ENCODE assay signal across 9 mouse cellular contexts in genomic region chr1:176997254-176997653, GRCm38 (mm10).
A peak's percentile ranks its signal among the peaks of the same experiment; 100 is the strongest.
DNase-seq lines count a peak whose midpoint lies in the region; ATAC-seq and TF ChIP-seq lines count a peak whose summit lies in the region.
"Had no signal": no experiment of that assay in that cellular context is flagged by ENCODE, and none has a peak within 500 bp of the region (broad histone marks: within the 10 kb centered on the region; RNA-seq: fewer than 3 reads in every experiment).

No protein-coding gene starts in this region.

- no peaks in the 10 kb centered on the region for H3K27me3 ChIP-seq in heart, postnatal 0 days (ENCODE audit: control insufficient read depth, insufficient read depth, low read length)
- no peaks in the 10 kb centered on the region for H3K27me3 ChIP-seq in MEL (ENCODE audit: control insufficient read depth in 1 of 2, insufficient read depth in 2 of 2, low read length in 2 of 2)
- H3K27me3 ChIP-seq in forebrain, embryonic 16.5 days (replicated peaks; ENCODE audit: control insufficient read depth, insufficient read depth, low read length), result no peaks in the 10 kb centered on the region
- H3K27me3 ChIP-seq in liver, embryonic 15.5 days, result no peaks in the 10 kb centered on the region
- no peaks in the 10 kb centered on the region for H3K27me3 ChIP-seq in lung, postnatal 0 days (replicated peaks; ENCODE audit: insufficient read depth, low read length)

- no peak overlapping the region for H3K4me3 ChIP-seq in heart, postnatal 0 days (ENCODE audit: low read depth, low read length)
- H3K4me3 ChIP-seq in MEL (ENCODE audit: control insufficient read depth in 1 of 2, insufficient read depth in 1 of 2, low read depth in 2 of 2, low read length in 2 of 2), result peak overlapping the region; percentile 64 to 80
- no peak overlapping the region; the same call in 1 of the 2 replicates for H3K4me3 ChIP-seq in forebrain, embryonic 16.5 days (replicated peaks; ENCODE audit: low read length)
- H3K4me3 ChIP-seq in liver, embryonic 15.5 days (replicated peaks), result no peak overlapping the region
- H3K4me3 ChIP-seq in lung, postnatal 0 days (ENCODE audit: low read depth, low read length), result no peak overlapping the region
- H3K4me3 ChIP-seq: limb, embryonic 13.5 days had no signal

- H3K27ac ChIP-seq in heart, postnatal 0 days (ENCODE audit: low read depth), result no peak overlapping the region
- H3K27ac ChIP-seq in MEL (ENCODE audit: control insufficient read depth, low read depth, low read length), result peak overlapping the region; percentile 100
- peak overlapping the region; percentile 99 for H3K27ac ChIP-seq in forebrain, embryonic 16.5 days (ENCODE audit: low read length)
- no peak overlapping the region for H3K27ac ChIP-seq in liver, embryonic 15.5 days (replicated peaks)
- H3K27ac ChIP-seq in lung, postnatal 0 days (ENCODE audit: low read length), result no peak overlapping the region

- no peaks in the 10 kb centered on the region for H3K9me3 ChIP-seq in heart, postnatal 0 days (replicated peaks; ENCODE audit: control insufficient read depth, low read length)
- no peaks in the 10 kb centered on the region for H3K9me3 ChIP-seq in MEL (replicated peaks; ENCODE audit: insufficient read depth, low read length)
- no peaks in the 10 kb centered on the region for H3K9me3 ChIP-seq in forebrain, embryonic 16.5 days (ENCODE audit: control insufficient read depth, low read length)
- no peaks in the 10 kb centered on the region for H3K9me3 ChIP-seq in liver, embryonic 15.5 days (replicated peaks)
- H3K9me3 ChIP-seq in lung, postnatal 0 days (ENCODE audit: low read length), result no peaks in the 10 kb centered on the region
- H3K9me3 ChIP-seq: limb, embryonic 13.5 days had no signal

- peaks cover 6% of the 10 kb centered on the region; the same call in 1 of the 2 replicates for H3K4me1 ChIP-seq in heart, postnatal 0 days (ENCODE audit: control insufficient read depth, insufficient read depth)
- H3K4me1 ChIP-seq in MEL (ENCODE audit: control insufficient read depth in 1 of 2, insufficient read depth in 2 of 2, low read length in 2 of 2), result peaks cover 7 to 21% of the 10 kb centered on the region in 2 experiments; a peak in 3 of 4 replicates
- peaks cover 70% of the 10 kb centered on the region for H3K4me1 ChIP-seq in forebrain, embryonic 16.5 days (replicated peaks; ENCODE audit: control insufficient read depth, insufficient read depth, low read length)
- peaks cover 27% of the 10 kb centered on the region for H3K4me1 ChIP-seq in liver, embryonic 15.5 days (replicated peaks)
- no peaks in the 10 kb centered on the region for H3K4me1 ChIP-seq in lung, postnatal 0 days (ENCODE audit: insufficient read depth, low read depth, low read length)

- H3K4me2 ChIP-seq in heart, postnatal 0 days (ENCODE audit: low read depth, low read length), result peak overlapping the region; percentile 43
- H3K4me2 ChIP-seq in forebrain, embryonic 16.5 days (ENCODE audit: low read length), result peak overlapping the region; percentile 48
- H3K4me2 ChIP-seq in liver, embryonic 15.5 days, result peak overlapping the region; percentile 53
- H3K4me2 ChIP-seq in lung, postnatal 0 days (replicated peaks; ENCODE audit: low read depth, low read length), result no peak overlapping the region

- ATAC-seq in heart, postnatal 0 days (ENCODE audit: insufficient read depth, low read depth), result no peak
- ATAC-seq in forebrain, embryonic 16.5 days, result no peak
- no peak for ATAC-seq in liver, embryonic 15.5 days (ENCODE audit: insufficient read depth)
- no peak for ATAC-seq in frontal cortex, adult (ENCODE audit: low TSS enrichment)
- no peak for ATAC-seq in lung, postnatal 0 days

- TF ChIP-seq CTCF in heart, postnatal 0 days (IDR thresholded peaks at IDR 0.05; ENCODE audit: low read depth), result no peak
- TF ChIP-seq CTCF in MEL (IDR thresholded peaks at IDR 0.05 in 2 of 3, conservative IDR thresholded peaks at IDR 0.05 in 1 of 3; ENCODE audit: control insufficient read depth in 1 of 3, insufficient read depth in 1 of 3, low read depth in 2 of 3, low read length in 3 of 3, poor library complexity in 1 of 3, severe bottlenecking in 1 of 3), result no peak
- TF ChIP-seq CTCF in lung, postnatal 0 days (IDR thresholded peaks at IDR 0.05), result no peak

- DNase-seq in heart, postnatal 0 days (ENCODE audit: low spot score), result no peak
- no peak for DNase-seq in heart, adult 8-10 months (ENCODE audit: low spot score)
- DNase-seq in MEL (ENCODE audit: low read depth, low spot score), result no peak
- DNase-seq in T-cell, adult 2 months (ENCODE audit: low spot score), result no peak
- DNase-seq in lung, postnatal 0 days (ENCODE audit: low spot score), result no peak

- no peak for TF ChIP-seq EP300 in heart, postnatal 0 days (IDR thresholded peaks at IDR 0.05; ENCODE audit: low read depth)
- no peak for TF ChIP-seq EP300 in MEL (IDR thresholded peaks at IDR 0.05; ENCODE audit: low read depth in 1 of 2, low read length in 2 of 2)
- TF ChIP-seq EP300 in lung, postnatal 0 days (IDR thresholded peaks at IDR 0.05), result no peak

- 65% methylated on average over 6 of the region's 6 CpGs for WGBS in heart, postnatal 0 days
- WGBS in forebrain, embryonic 16.5 days, result 9% methylated on average over 6 of the region's 6 CpGs
- 61% methylated on average over 6 of the region's 6 CpGs for WGBS in liver, embryonic 15.5 days (ENCODE audit: insufficient replicate concordance)
- WGBS in lung, postnatal 0 days, result 71% methylated on average over 6 of the region's 6 CpGs

- no peak for TF ChIP-seq POLR2A in MEL (IDR thresholded peaks at IDR 0.05; ENCODE audit: control insufficient read depth in 1 of 2, insufficient read depth in 1 of 2, low read depth in 1 of 2, low read length in 2 of 2, poor library complexity in 1 of 2)

- H3K36me3 ChIP-seq in heart, postnatal 0 days (replicated peaks; ENCODE audit: control insufficient read depth, insufficient read depth, low read length), result no peaks in the 10 kb centered on the region
- peaks cover 0 to 15% of the 10 kb centered on the region in 2 experiments; a peak in 2 of 4 replicates for H3K36me3 ChIP-seq in MEL (ENCODE audit: control insufficient read depth in 1 of 2, insufficient read depth in 2 of 2, low read length in 2 of 2)
- no peaks in the 10 kb centered on the region for H3K36me3 ChIP-seq in forebrain, embryonic 16.5 days (ENCODE audit: control insufficient read depth, insufficient read depth)
- no peaks in the 10 kb centered on the region for H3K36me3 ChIP-seq in liver, embryonic 15.5 days (replicated peaks)
- no peaks in the 10 kb centered on the region for H3K36me3 ChIP-seq in lung, postnatal 0 days (ENCODE audit: insufficient read depth, low read length)
- H3K36me3 ChIP-seq: limb, embryonic 13.5 days had no signal

- H3K9ac ChIP-seq in heart, postnatal 0 days (replicated peaks; ENCODE audit: low read depth, low read length), result no peak overlapping the region
- H3K9ac ChIP-seq in MEL (ENCODE audit: control insufficient read depth, low read depth, low read length, poor library complexity, severe bottlenecking), result peak overlapping the region; percentile 95
- H3K9ac ChIP-seq in forebrain, embryonic 16.5 days (replicated peaks; ENCODE audit: low read depth, low read length), result peak overlapping the region; percentile 45
- H3K9ac ChIP-seq in liver, embryonic 15.5 days, result no peak overlapping the region
- H3K9ac ChIP-seq in lung, postnatal 0 days (replicated peaks; ENCODE audit: low read depth), result no peak overlapping the region

- H3K79me2 ChIP-seq in MEL (ENCODE audit: control insufficient read depth, insufficient read depth, low read length, poor library complexity), result no peaks in the 10 kb centered on the region

- no peak for TF ChIP-seq RAD21 in MEL (IDR thresholded peaks at IDR 0.05; ENCODE audit: low read depth, low read length)

TF ChIP-seq in MEL, 35 proteins besides CTCF, POLR2A, EP300 and RAD21:
- TF ChIP-seq POLR2AphosphoS5 (IDR thresholded peaks at IDR 0.05; ENCODE audit: borderline replicate concordance, low read depth, low read length) (no peak), MXI1 (IDR thresholded peaks at IDR 0.05; ENCODE audit: low read depth, low read length) (no peak), NRF1 (IDR thresholded peaks at IDR 0.05; ENCODE audit: insufficient read depth, low read depth, low read length, poor library complexity, severe bottlenecking) (no peak), ETS1 (IDR thresholded peaks at IDR 0.05; ENCODE audit: low read depth, low read length) (no peak), TBP (IDR thresholded peaks at IDR 0.05; ENCODE audit: low read depth, low read length) (no peak), MYC (IDR thresholded peaks at IDR 0.05; ENCODE audit: low read depth, low read length) (no peak), ZKSCAN1 (IDR thresholded peaks at IDR 0.05; ENCODE audit: low read depth, low read length) (no peak), GATA1 (IDR thresholded peaks at IDR 0.05; ENCODE audit: low read depth, low read length) (no peak), USF2 (IDR thresholded peaks at IDR 0.05; ENCODE audit: borderline replicate concordance in 1 of 2, insufficient read depth in 1 of 2, low read depth in 1 of 2, low read length in 2 of 2) (no peak), MAX (IDR thresholded peaks at IDR 0.05; ENCODE audit: low read length) (no peak), USF1 (IDR thresholded peaks at IDR 0.05; ENCODE audit: low read depth, low read length) (no peak), ZC3H11A (IDR thresholded peaks at IDR 0.05; ENCODE audit: low read depth, low read length) (no peak), SIN3A (IDR thresholded peaks at IDR 0.05; ENCODE audit: low read length) (no peak), ELF1 (IDR thresholded peaks at IDR 0.05; ENCODE audit: low read depth, low read length) (no peak)
TF ChIP-seq in MEL: peak in this region for 0.

Comparison
In these comparisons a context has a peak if more than half of its experiments do, and no peak if none do; other contexts are left out.
1. H3K27ac ChIP-seq: peak in MEL (single experiment) and forebrain, embryonic 16.5 days (single experiment); none in heart, postnatal 0 days (single experiment), liver, embryonic 15.5 days (single experiment) and lung, postnatal 0 days (single experiment).
2. H3K4me3 ChIP-seq: peak in MEL (2 of 2); none in heart, postnatal 0 days (single experiment), forebrain, embryonic 16.5 days (single experiment), liver, embryonic 15.5 days (single experiment) and lung, postnatal 0 days (single experiment).
3. H3K9ac ChIP-seq: peak in MEL (single experiment) and forebrain, embryonic 16.5 days (single experiment); none in heart, postnatal 0 days (single experiment), liver, embryonic 15.5 days (single experiment) and lung, postnatal 0 days (single experiment).